Mouse (Mus musculus): ENCODE measurements around the gene Llcfc1.

DNA sequence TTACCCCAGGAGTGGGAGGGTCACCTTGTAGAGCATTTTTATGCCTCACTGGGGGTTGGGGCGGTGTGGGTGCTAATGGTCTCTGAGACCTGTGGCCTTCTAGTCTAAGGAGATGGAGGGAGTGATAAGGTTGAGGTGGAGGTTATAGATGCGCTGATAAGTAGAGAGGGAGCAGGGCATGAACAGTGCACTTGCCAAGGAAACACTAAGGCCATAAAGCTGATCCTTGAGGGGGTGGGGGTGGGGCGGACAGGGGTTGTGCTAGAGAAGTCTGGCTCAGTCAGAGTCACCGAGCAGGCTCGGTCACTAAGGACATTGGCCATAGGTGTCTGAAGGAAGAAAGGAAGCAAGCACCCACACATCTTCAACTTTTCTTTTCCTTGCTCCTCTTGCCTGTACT, 2.6 kb upstream of the Llcfc1 start:
- TF ChIP-seq CTCF (IDR thresholded peaks at IDR 0.05), result no peak
- TF ChIP-seq EP300 (IDR thresholded peaks at IDR 0.05; ENCODE audit: insufficient read depth, low read depth, low read length), result no peak
